8 mouse cellular contexts compared by ENCODE assay signal in the genomic region with DNA sequence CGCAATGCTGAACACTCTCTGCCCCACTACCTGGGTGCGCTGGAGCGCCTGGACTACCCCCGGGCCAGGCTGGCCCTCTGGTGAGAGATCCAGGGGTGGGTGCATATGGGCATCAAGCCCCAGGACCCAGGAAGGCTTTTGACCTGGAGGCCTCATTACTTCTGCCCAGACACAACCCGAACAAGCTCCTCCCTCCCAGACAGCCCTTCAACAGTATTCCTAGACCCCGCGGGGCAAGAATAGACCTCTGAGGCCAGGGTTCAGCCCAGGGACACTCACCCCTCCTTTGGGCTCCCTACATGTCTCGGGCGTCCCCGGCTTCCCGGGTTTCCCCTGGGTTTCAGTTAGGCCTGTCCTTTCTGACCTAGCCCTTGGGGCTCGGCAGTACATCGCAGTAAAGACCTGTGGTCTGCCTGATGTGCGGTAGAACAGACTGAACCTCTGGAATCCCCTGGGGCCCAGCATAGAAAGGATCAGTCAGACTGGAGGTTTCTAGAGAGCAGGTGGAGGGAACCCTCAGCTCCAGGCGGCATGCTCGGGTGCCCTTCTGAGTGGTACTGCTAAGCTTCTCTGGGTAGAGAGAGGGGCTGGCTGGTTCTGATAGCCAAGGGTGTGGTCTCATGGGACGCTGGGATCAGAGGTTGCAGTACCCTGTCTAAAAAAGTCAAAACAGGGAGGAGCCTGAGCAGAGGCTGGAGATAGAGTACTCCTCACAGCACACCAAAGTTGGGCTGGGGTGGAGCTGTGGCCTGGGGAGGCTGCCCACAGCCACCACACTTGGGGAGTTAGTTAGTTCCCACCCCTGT. TPM values are rescaled to one million over a fixed set of nuclear protein-coding genes. Genes with fewer than 3 reads are reported as not detected.
DNase-seq lines count a peak whose midpoint lies in the region; ATAC-seq and TF ChIP-seq lines count a peak whose summit lies in the region.

No protein-coding gene starts in this region.

- H3K9ac ChIP-seq in heart, embryonic 12.5 days = peak overlapping the region; percentile 72
- peak overlapping the region; percentile 64 for H3K9ac ChIP-seq in limb, embryonic 14.5 days (ENCODE audit: low read depth, low read length, severe bottlenecking)
- H3K9ac ChIP-seq in midbrain, postnatal 0 days (replicated peaks; ENCODE audit: low read length, poor library complexity, severe bottlenecking) = peak overlapping the region; percentile 77

- no peaks in the 10 kb centered on the region for H3K36me3 ChIP-seq in testis, adult 2 months (ENCODE audit: control insufficient read depth, insufficient read depth, low read length)
- peaks cover 20% of the 10 kb centered on the region for H3K36me3 ChIP-seq in embryonic facial prominence, embryonic 10.5 days (replicated peaks)
- H3K36me3 ChIP-seq in heart, embryonic 12.5 days = no peaks in the 10 kb centered on the region
- peaks cover 11% of the 10 kb centered on the region for H3K36me3 ChIP-seq in limb, embryonic 14.5 days (ENCODE audit: control insufficient read depth, insufficient read depth, low read length)
- peaks cover 6% of the 10 kb centered on the region; the same call in 1 of the 2 replicates for H3K36me3 ChIP-seq in midbrain, postnatal 0 days (ENCODE audit: insufficient read depth, low read length)

- H3K4me3 ChIP-seq in testis, adult 2 months (ENCODE audit: control insufficient read depth, low read depth, low read length) = peak overlapping the region; percentile 72
- peak overlapping the region; percentile 70 for H3K4me3 ChIP-seq in embryonic facial prominence, embryonic 10.5 days
- H3K4me3 ChIP-seq in heart, embryonic 12.5 days = peak overlapping the region; percentile 54
- H3K4me3 ChIP-seq in limb, embryonic 14.5 days (replicated peaks; ENCODE audit: low read length) = peak overlapping the region; percentile 56
- H3K4me3 ChIP-seq in midbrain, postnatal 0 days (ENCODE audit: low read depth, low read length) = peak overlapping the region; percentile 53

- peaks cover 10% of the 10 kb centered on the region for H3K4me1 ChIP-seq in testis, adult 2 months (ENCODE audit: control insufficient read depth, insufficient read depth, low read length)
- H3K4me1 ChIP-seq in embryonic facial prominence, embryonic 10.5 days = peaks cover 27% of the 10 kb centered on the region
- peaks cover 29% of the 10 kb centered on the region for H3K4me1 ChIP-seq in heart, embryonic 12.5 days (replicated peaks)
- H3K4me1 ChIP-seq in limb, embryonic 14.5 days (ENCODE audit: control insufficient read depth, insufficient read depth, low read length) = peaks cover 10% of the 10 kb centered on the region
- H3K4me1 ChIP-seq in midbrain, postnatal 0 days (ENCODE audit: insufficient read depth, low read length) = 0 out of 2 replicates have a peak, but pooled peaks cover 4% of the 10 kb centered on the region

- no peaks in the 10 kb centered on the region for H3K27me3 ChIP-seq in testis, adult 2 months (ENCODE audit: control insufficient read depth, insufficient read depth, low read length)
- peaks cover 25% of the 10 kb centered on the region for H3K27me3 ChIP-seq in embryonic facial prominence, embryonic 10.5 days (replicated peaks; ENCODE audit: low read depth, poor library complexity, severe bottlenecking)
- H3K27me3 ChIP-seq in heart, embryonic 12.5 days (replicated peaks) = peaks cover 4% of the 10 kb centered on the region; the same call in 1 of the 2 replicates
- H3K27me3 ChIP-seq in limb, embryonic 14.5 days (ENCODE audit: control insufficient read depth, insufficient read depth, low read length) = no peaks in the 10 kb centered on the region
- no peaks in the 10 kb centered on the region for H3K27me3 ChIP-seq in midbrain, postnatal 0 days (ENCODE audit: insufficient read depth, low read length)

- peak overlapping the region; percentile 47; the same call in 1 of the 2 replicates for H3K27ac ChIP-seq in testis, adult 2 months (ENCODE audit: control insufficient read depth, insufficient read depth, low read depth, low read length)
- peak overlapping the region; percentile 86 for H3K27ac ChIP-seq in embryonic facial prominence, embryonic 10.5 days (replicated peaks)
- peak overlapping the region; percentile 63 for H3K27ac ChIP-seq in heart, embryonic 12.5 days (ENCODE audit: poor library complexity, severe bottlenecking)
- peak overlapping the region; percentile 65; the same call in 1 of the 2 replicates for H3K27ac ChIP-seq in limb, embryonic 14.5 days (replicated peaks; ENCODE audit: low read depth, low read length)
- H3K27ac ChIP-seq in midbrain, postnatal 0 days (ENCODE audit: low read depth, low read length) = peak overlapping the region; percentile 84

- TF ChIP-seq CTCF in testis, adult 2 months (IDR thresholded peaks at IDR 0.05; ENCODE audit: control insufficient read depth, insufficient read depth, insufficient replicate concordance, low read depth, low read length) = no peak
- TF ChIP-seq CTCF in midbrain, postnatal 0 days (IDR thresholded peaks at IDR 0.05) = no peak

- 2% methylated on average over 17 of the region's 17 CpGs for WGBS in embryonic facial prominence, embryonic 10.5 days
- WGBS in heart, embryonic 12.5 days = 5% methylated on average over 17 of the region's 17 CpGs
- 6% methylated on average over 17 of the region's 17 CpGs for WGBS in limb, embryonic 14.5 days
- WGBS in midbrain, postnatal 0 days = 4% methylated on average over 17 of the region's 17 CpGs

- no peak for TF ChIP-seq POLR2A in testis, adult 2 months (IDR thresholded peaks at IDR 0.05; ENCODE audit: control insufficient read depth, low read depth, low read length)
- no peak for TF ChIP-seq POLR2A in limb, embryonic 14.5 days (IDR thresholded peaks at IDR 0.05; ENCODE audit: borderline replicate concordance, extremely low read depth, insufficient read depth, insufficient read length)

- H3K4me2 ChIP-seq in heart, embryonic 12.5 days = peak overlapping the region; percentile 86
- H3K4me2 ChIP-seq in limb, embryonic 14.5 days (replicated peaks; ENCODE audit: low read depth, low read length, severe bottlenecking) = peak overlapping the region; percentile 93
- H3K4me2 ChIP-seq in midbrain, postnatal 0 days (ENCODE audit: low read depth, low read length, poor library complexity, severe bottlenecking) = peak overlapping the region; percentile 94

- no peaks in the 10 kb centered on the region for H3K9me3 ChIP-seq in embryonic facial prominence, embryonic 10.5 days
- no peaks in the 10 kb centered on the region for H3K9me3 ChIP-seq in heart, embryonic 12.5 days (replicated peaks)
- no peaks in the 10 kb centered on the region for H3K9me3 ChIP-seq in limb, embryonic 14.5 days (ENCODE audit: control insufficient read depth, low read length)
- no peaks in the 10 kb centered on the region for H3K9me3 ChIP-seq in midbrain, postnatal 0 days (ENCODE audit: low read length)

- no peak for DNase-seq in testis, postnatal 10 days (ENCODE audit: low spot score)
- peak; percentile 48 for DNase-seq in embryonic facial prominence, embryonic 10.5 days (ENCODE audit: low spot score)
- DNase-seq in limb, embryonic 14.5 days (ENCODE audit: low spot score) = no peak
- no peak for DNase-seq in midbrain, postnatal 0 days (ENCODE audit: low spot score)
- peak; percentile 60 for DNase-seq in yolk sac, embryonic 10.5 days (ENCODE audit: low spot score)
- no peak for DNase-seq in cerebellum, adult 18-20 months

- ATAC-seq in heart, embryonic 12.5 days (ENCODE audit: insufficient number of reproducible peaks, low FRiP score) = peak; percentile 84
- ATAC-seq in limb, embryonic 14.5 days (ENCODE audit: low FRiP score, low read depth) = peak; percentile 18
- ATAC-seq in midbrain, postnatal 0 days (ENCODE audit: low FRiP score) = peak; percentile 25

RNA-seq across cellular contexts. Expression of gene Cercam, which starts 0.9 kb away (rescaled TPM):
- 8.9 and 10.1 TPM in 2 replicates for polyA plus RNA-seq in testis, adult 2 months (2012; rRNA removed)
- polyA plus RNA-seq in embryonic facial prominence, embryonic 10.5 days (2016; fragmentation: Nextera tagmentation; extraction: Ambion mirVana) = 12.3 and 19.2 TPM in 2 replicates
- 24.7 and 26.9 TPM in 2 replicates for polyA plus RNA-seq in heart, embryonic 12.5 days (2016; fragmentation: Nextera tagmentation; extraction: Ambion mirVana)
- polyA plus RNA-seq in limb, embryonic 14.5 days (2012; rRNA removed) = 53.7 and 75.9 TPM in 2 replicates
- polyA plus RNA-seq in limb, embryonic 14.5 days (2014; fragmentation: Nextera tagmentation; extraction: Ambion mirVana) = 24.8 and 28.1 TPM in 2 replicates
- total RNA-seq in midbrain, postnatal 0 days (2014; rRNA removed) = 21.4 and 28.0 TPM in 2 replicates
- 22.8 and 26.0 TPM in 2 replicates for polyA plus RNA-seq in midbrain, postnatal 0 days (2015; fragmentation: Nextera tagmentation; extraction: Ambion mirVana)

RNA-seq across cellular contexts. Expression of gene Odf2, which starts 19.2 kb away (rescaled TPM):
- polyA plus RNA-seq in testis, adult 2 months (2012; rRNA removed) = 1,873 and 2,193 TPM in 2 replicates
- polyA plus RNA-seq in embryonic facial prominence, embryonic 10.5 days (2016; fragmentation: Nextera tagmentation; extraction: Ambion mirVana) = 102 and 111 TPM in 2 replicates
- 64.1 and 72.2 TPM in 2 replicates for polyA plus RNA-seq in heart, embryonic 12.5 days (2016; fragmentation: Nextera tagmentation; extraction: Ambion mirVana)
- polyA plus RNA-seq in limb, embryonic 14.5 days (2012; rRNA removed) = 84.6 and 88.0 TPM in 2 replicates
- polyA plus RNA-seq in limb, embryonic 14.5 days (2014; fragmentation: Nextera tagmentation; extraction: Ambion mirVana) = 42.3 and 47.0 TPM in 2 replicates
- total RNA-seq in midbrain, postnatal 0 days (2014; rRNA removed) = 77.0 and 102 TPM in 2 replicates
- polyA plus RNA-seq in midbrain, postnatal 0 days (2015; fragmentation: Nextera tagmentation; extraction: Ambion mirVana) = 72.0 and 90.9 TPM in 2 replicates

RNA-seq across cellular contexts. Expression of gene Urm1, which starts 50.0 kb away (rescaled TPM):
- polyA plus RNA-seq in testis, adult 2 months (2012; rRNA removed) = 22.7 and 25.1 TPM in 2 replicates
- 18.0 and 23.7 TPM in 2 replicates for polyA plus RNA-seq in embryonic facial prominence, embryonic 10.5 days (2016; fragmentation: Nextera tagmentation; extraction: Ambion mirVana)
- 15.6 and 15.7 TPM in 2 replicates for polyA plus RNA-seq in heart, embryonic 12.5 days (2016; fragmentation: Nextera tagmentation; extraction: Ambion mirVana)
- 68.3 and 87.6 TPM in 2 replicates for polyA plus RNA-seq in limb, embryonic 14.5 days (2012; rRNA removed)
- polyA plus RNA-seq in limb, embryonic 14.5 days (2014; fragmentation: Nextera tagmentation; extraction: Ambion mirVana) = 26.3 and 28.3 TPM in 2 replicates
- total RNA-seq in midbrain, postnatal 0 days (2014; rRNA removed) = 66.9 and 73.5 TPM in 2 replicates
- polyA plus RNA-seq in midbrain, postnatal 0 days (2015; fragmentation: Nextera tagmentation; extraction: Ambion mirVana) = 30.7 and 32.6 TPM in 2 replicates

Comparison
In these comparisons a context has a peak if more than half of its experiments do, and no peak if none do; other contexts are left out.
1. DNase-seq: peak in embryonic facial prominence, embryonic 10.5 days (single experiment) and yolk sac, embryonic 10.5 days (single experiment); none in testis, postnatal 10 days (single experiment), limb, embryonic 14.5 days (single experiment), midbrain, postnatal 0 days (single experiment) and cerebellum, adult 18-20 months (0 of 2).
2. ATAC-seq: peak in every context shown above with its lines; median percentile 84 in heart, embryonic 12.5 days; 25 in midbrain, postnatal 0 days; 18 in limb, embryonic 14.5 days.
3. RNA of gene Odf2, which starts 19.2 kb away (polyA plus RNA-seq): 1,873 to 2,193 TPM in testis, adult 2 months; 102 to 111 TPM in embryonic facial prominence, embryonic 10.5 days, 72.0 to 90.9 TPM in midbrain, postnatal 0 days, 42.3 to 88.0 TPM in limb, embryonic 14.5 days and 64.1 to 72.2 TPM in heart, embryonic 12.5 days; every median in the first group is over 10 times any median in the second.
4. Peak in every context shown above with its lines, with median percentiles within 50 percentile points of each other: H3K27ac ChIP-seq, H3K4me3 ChIP-seq, H3K4me2 ChIP-seq and H3K9ac ChIP-seq.